12 mouse cellular contexts compared by ENCODE assay signal in the genomic region with DNA sequence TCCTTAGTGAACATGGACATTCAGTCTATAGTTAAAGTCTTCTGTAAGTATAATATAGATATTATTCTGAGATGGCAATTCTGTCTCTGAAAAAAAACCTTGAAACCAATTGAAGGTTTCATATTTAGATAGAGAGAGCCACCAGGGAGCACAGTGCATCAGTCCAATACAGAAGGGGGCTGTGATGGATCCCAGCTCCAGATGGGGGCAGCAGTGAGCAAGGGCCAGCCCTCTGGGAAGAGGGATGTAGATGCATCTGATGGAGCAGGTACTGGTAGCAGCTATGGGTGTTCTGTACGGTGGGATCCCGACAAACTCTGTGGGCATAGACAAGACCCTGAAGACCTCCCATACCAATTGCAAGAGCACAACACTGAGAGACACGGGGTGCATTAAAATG.
DNase-seq lines count a peak whose midpoint lies in the region; ATAC-seq and TF ChIP-seq lines count a peak whose summit lies in the region.
"Had no signal": no experiment of that assay in that cellular context is flagged by ENCODE, and none has a peak within 500 bp of the region (broad histone marks: within the 10 kb centered on the region; RNA-seq: fewer than 3 reads in every experiment).

No protein-coding gene starts in this region.

- TF ChIP-seq EP300 in ES-Bruce4 (IDR thresholded peaks at IDR 0.05; ENCODE audit: insufficient read depth, low read depth, low read length) = no peak

- no peak overlapping the region for H3K4me3 ChIP-seq in left cerebral cortex, adult 2 months
- H3K4me3 ChIP-seq in ES-Bruce4 (ENCODE audit: low read depth, low read length) = no peak overlapping the region
- H3K4me3 ChIP-seq: embryonic facial prominence, embryonic 12.5 days; limb, embryonic 13.5 days; neural tube, embryonic 13.5 days had no signal

- H3K27ac ChIP-seq in left cerebral cortex, adult 2 months = no peak overlapping the region
- no peak overlapping the region for H3K27ac ChIP-seq in ES-Bruce4 (ENCODE audit: insufficient read depth, low read length)
- H3K27ac ChIP-seq: embryonic facial prominence, embryonic 12.5 days; limb, embryonic 13.5 days; neural tube, embryonic 13.5 days had no signal

- H3K4me1 ChIP-seq in ES-Bruce4 (ENCODE audit: control insufficient read depth, insufficient read depth, low read length) = peaks cover 7% of the 10 kb centered on the region
- H3K4me1 ChIP-seq: embryonic facial prominence, embryonic 12.5 days had no signal

- TF ChIP-seq CTCF in left cerebral cortex, adult 2 months (IDR thresholded peaks at IDR 0.05) = peak; percentile 32
- peak; percentile 85 for TF ChIP-seq CTCF in ES-Bruce4 (IDR thresholded peaks at IDR 0.05; ENCODE audit: low read depth, low read length)

- no peak overlapping the region for H3K9ac ChIP-seq in ES-Bruce4 (ENCODE audit: low read depth, poor library complexity, severe bottlenecking)
- H3K9ac ChIP-seq: embryonic facial prominence, embryonic 12.5 days; limb, embryonic 13.5 days; neural tube, embryonic 13.5 days had no signal

- peak; percentile 5 for DNase-seq in CD4-positive, CD25-positive, alpha-beta regulatory T cell, adult 2 months (ENCODE audit: low read depth, low spot score)
- DNase-seq in left cerebral cortex, adult 2 months (ENCODE audit: extremely low spot score in 1 of 2, low spot score in 2 of 2) = no peak
- DNase-seq in left cerebral cortex, adult 8-10 months (ENCODE audit: low spot score in 2 of 2) = no peak
- peak; percentile 54 for DNase-seq in cerebellum, adult 8-10 months
- DNase-seq in right cerebral cortex, postnatal 25 days = no peak
- no peak for DNase-seq in layer of hippocampus, adult 8-10 months (ENCODE audit: low spot score in 2 of 2)
- DNase-seq: kidney, adult 18-20 months had no signal

- no peak for ATAC-seq in CD4-positive, CD25-positive, alpha-beta regulatory T cell, adult 4 months

- TF ChIP-seq POLR2A in ES-Bruce4 (IDR thresholded peaks at IDR 0.05; ENCODE audit: insufficient read depth, low read length) = no peak

- no peaks in the 10 kb centered on the region for H3K27me3 ChIP-seq in ES-Bruce4 (ENCODE audit: control insufficient read depth, insufficient read depth, low read length, poor library complexity, severe bottlenecking)
- H3K27me3 ChIP-seq: embryonic facial prominence, embryonic 12.5 days; limb, embryonic 13.5 days; neural tube, embryonic 13.5 days had no signal

- H3K36me3 ChIP-seq in ES-Bruce4 (ENCODE audit: control insufficient read depth, insufficient read depth, low read length, poor library complexity, severe bottlenecking) = no peaks in the 10 kb centered on the region
- H3K36me3 ChIP-seq: embryonic facial prominence, embryonic 12.5 days; limb, embryonic 13.5 days; neural tube, embryonic 13.5 days had no signal

- no peaks in the 10 kb centered on the region for H3K9me3 ChIP-seq in ES-Bruce4 (replicated peaks; ENCODE audit: control insufficient read depth, insufficient read depth, low read length, poor library complexity, severe bottlenecking)
- H3K9me3 ChIP-seq: embryonic facial prominence, embryonic 12.5 days; limb, embryonic 13.5 days; neural tube, embryonic 13.5 days had no signal

- intact Hi-C loops in left cerebral cortex, adult 2 months (cut with DNase I) = no loop called here

Comparison
In these comparisons a context has a peak if more than half of its experiments do, and no peak if none do; other contexts are left out.
1. DNase-seq: peak in CD4-positive, CD25-positive, alpha-beta regulatory T cell, adult 2 months (single experiment) and cerebellum, adult 8-10 months (single experiment); none in left cerebral cortex, adult 2 months (0 of 2), left cerebral cortex, adult 8-10 months (0 of 2), right cerebral cortex, postnatal 25 days (single experiment) and layer of hippocampus, adult 8-10 months (0 of 2).